Mouse (Mus musculus): Measurements from ENCODE around the gene Ltbp1. TPM values are rescaled to one million over a fixed set of nuclear protein-coding genes. Genes with fewer than 3 reads are reported as not detected.

Gene Ltbp1
- polyA plus RNA-seq, 1 experiment from 2014 or later: 2.6 TPM

DNA sequence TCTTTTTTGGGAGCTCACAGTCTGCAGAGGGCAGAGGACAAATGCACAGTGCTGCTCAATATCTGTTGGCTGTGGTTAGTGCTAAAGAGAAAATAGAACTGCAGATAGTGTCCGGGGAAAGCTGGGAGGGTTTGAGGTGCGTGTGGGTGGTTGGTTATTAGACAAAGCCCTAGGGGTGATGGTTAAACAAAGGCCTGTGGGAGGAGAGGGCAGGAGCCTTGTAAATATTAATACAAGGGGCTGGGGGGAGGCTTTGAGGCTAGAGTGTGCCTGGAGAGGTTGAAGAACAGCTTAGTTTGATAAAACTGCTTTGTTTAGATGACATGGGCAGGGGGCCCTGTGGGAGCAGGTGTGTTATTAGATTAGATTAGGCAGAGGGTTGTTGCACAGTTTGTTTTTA, 65.8 kb downstream of the Ltbp1 start:
- no peak overlapping the region for H3K4me3 ChIP-seq (replicated peaks; ENCODE audit: low read length)
- H3K9me3 ChIP-seq (ENCODE audit: control insufficient read depth, low read length): no peaks in the 10 kb centered on the region
- H3K27ac ChIP-seq: no peak overlapping the region
- H3K27me3 ChIP-seq (ENCODE audit: control insufficient read depth, insufficient read depth, low read length): peaks cover 7% of the 10 kb centered on the region
- H3K4me1 ChIP-seq (replicated peaks; ENCODE audit: control insufficient read depth, insufficient read depth, low read length): no peaks in the 10 kb centered on the region
- no peak for ATAC-seq (ENCODE audit: low FRiP score)
- DNase-seq (ENCODE audit: low spot score): no peak
- H3K9ac ChIP-seq: no peak overlapping the region
- no peak overlapping the region for H3K4me2 ChIP-seq (replicated peaks)
- H3K36me3 ChIP-seq (replicated peaks; ENCODE audit: control insufficient read depth, insufficient read depth): no peaks in the 10 kb centered on the region
- WGBS: 12% methylated on average over 2 of the region's 2 CpGs

DNA sequence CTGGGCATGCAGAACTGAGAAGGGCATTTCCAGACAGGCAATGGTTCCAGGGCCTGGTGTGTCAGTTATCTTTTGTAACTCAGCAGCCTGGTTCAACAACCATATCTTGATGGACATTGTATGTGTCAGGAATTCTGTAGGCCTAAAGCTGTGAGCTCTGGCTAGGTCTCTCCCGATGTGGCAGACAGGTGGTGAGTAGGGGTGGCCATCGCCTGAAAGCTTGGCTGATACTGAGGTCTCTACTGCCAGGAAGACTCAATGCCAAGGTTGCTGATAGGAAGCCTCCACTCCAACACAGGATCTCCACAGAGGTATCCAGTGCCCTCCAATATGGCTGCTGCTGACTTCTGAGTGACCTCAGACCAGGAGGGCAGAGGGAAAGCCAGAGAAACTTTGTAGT, 66.4 kb downstream of the Ltbp1 start:
- Histone ChIP-seq H3K36me3 (replicated peaks; ENCODE audit: control insufficient read depth, insufficient read depth) (no peaks in the 10 kb centered on the region), H3K27me3 (ENCODE audit: control insufficient read depth, insufficient read depth, low read length) (peaks cover 7% of the 10 kb centered on the region), H3K4me2 (replicated peaks) (no peak overlapping the region), H3K27ac (no peak overlapping the region), H3K4me1 (replicated peaks; ENCODE audit: control insufficient read depth, insufficient read depth, low read length) (no peaks in the 10 kb centered on the region), H3K9ac (no peak overlapping the region), H3K4me3 (replicated peaks; ENCODE audit: low read length) (no peak overlapping the region), H3K9me3 (ENCODE audit: control insufficient read depth, low read length) (no peaks in the 10 kb centered on the region)
- 91% methylated on average over 2 of the region's 2 CpGs for WGBS
- DNase-seq (ENCODE audit: low spot score): no peak
- no peak for ATAC-seq (ENCODE audit: low FRiP score)

DNA sequence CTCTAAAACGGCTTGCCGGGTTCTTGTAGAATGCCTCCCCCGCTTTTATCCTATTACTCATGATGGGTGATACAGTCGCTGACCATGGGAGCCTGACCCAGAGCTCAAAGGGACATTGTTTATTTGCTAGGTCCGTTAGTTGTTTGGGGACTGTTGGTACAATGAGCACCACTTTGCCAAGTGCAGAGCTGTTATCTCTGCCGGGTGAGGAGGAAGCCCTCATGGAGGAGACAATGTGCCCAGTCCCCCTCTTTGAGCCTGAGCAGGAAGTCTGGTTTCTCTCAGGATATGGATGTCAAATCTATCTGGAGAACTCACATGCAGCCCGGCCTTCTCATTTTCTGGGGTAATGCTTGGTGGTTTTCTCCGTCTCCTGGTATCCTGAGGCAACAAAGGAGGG, 68.5 kb downstream of the Ltbp1 start:
- WGBS: 70% methylated on average over 8 of the region's 8 CpGs
- no peak for ATAC-seq (ENCODE audit: low FRiP score)

DNA sequence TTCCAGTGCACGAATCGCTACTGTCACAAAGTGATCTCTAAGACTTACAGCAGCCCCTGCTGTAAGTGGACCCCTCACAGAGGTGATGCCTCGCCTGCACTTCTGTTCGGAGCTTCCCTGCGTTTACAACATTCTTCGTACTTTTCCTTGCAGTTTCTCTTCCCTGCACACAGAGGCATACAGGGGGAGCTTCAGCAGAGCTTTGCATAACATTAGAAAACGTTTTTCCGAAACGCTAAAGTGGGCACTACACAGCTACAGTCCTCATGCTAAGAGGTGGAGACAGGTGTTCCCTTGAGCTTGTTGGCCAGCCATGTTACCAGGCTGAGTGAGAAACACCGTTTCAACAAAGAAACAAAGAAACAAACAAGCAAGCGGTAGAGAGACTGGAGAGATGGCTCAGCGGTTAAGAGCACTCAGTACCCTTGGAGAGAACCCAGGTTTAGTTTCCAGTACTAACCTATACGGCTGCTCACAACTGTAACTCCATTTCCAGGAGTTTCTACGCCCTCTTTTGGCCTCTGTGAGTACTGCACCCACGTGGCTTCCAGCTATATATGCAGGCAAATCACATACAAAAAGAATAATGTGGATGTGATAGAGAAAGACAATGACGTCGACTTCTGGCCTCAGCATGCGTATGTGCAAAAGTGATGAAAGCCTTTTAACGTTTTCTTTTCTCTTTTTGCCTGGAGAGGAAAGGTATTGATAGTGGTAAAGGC, 69.8 kb downstream of the Ltbp1 start:
- Histone ChIP-seq H3K27me3 (ENCODE audit: control insufficient read depth, insufficient read depth, low read length) (no peaks in the 10 kb centered on the region), H3K4me2 (replicated peaks) (no peak overlapping the region), H3K4me1 (replicated peaks; ENCODE audit: control insufficient read depth, insufficient read depth, low read length) (no peaks in the 10 kb centered on the region), H3K9ac (no peak overlapping the region), H3K36me3 (replicated peaks; ENCODE audit: control insufficient read depth, insufficient read depth) (no peaks in the 10 kb centered on the region), H3K9me3 (ENCODE audit: control insufficient read depth, low read length) (no peaks in the 10 kb centered on the region), H3K27ac (no peak overlapping the region), H3K4me3 (replicated peaks; ENCODE audit: low read length) (no peak overlapping the region)
- DNase-seq (ENCODE audit: low spot score) (no peak), ATAC-seq (ENCODE audit: low FRiP score) (no peak)
- WGBS: 70% methylated on average over 19 of the region's 19 CpGs

More for the DNA sequence above, 68.5 kb downstream of the Ltbp1 start:
- Histone ChIP-seq H3K4me1 (replicated peaks; ENCODE audit: control insufficient read depth, insufficient read depth, low read length) (no peaks in the 10 kb centered on the region), H3K9ac (no peak overlapping the region), H3K4me3 (replicated peaks; ENCODE audit: low read length) (no peak overlapping the region), H3K27me3 (ENCODE audit: control insufficient read depth, insufficient read depth, low read length) (peaks cover 3% of the 10 kb centered on the region), H3K9me3 (ENCODE audit: control insufficient read depth, low read length) (no peaks in the 10 kb centered on the region), H3K4me2 (replicated peaks) (no peak overlapping the region), H3K27ac (no peak overlapping the region), H3K36me3 (replicated peaks; ENCODE audit: control insufficient read depth, insufficient read depth) (no peaks in the 10 kb centered on the region)
- no peak for DNase-seq (ENCODE audit: low spot score)

DNA sequence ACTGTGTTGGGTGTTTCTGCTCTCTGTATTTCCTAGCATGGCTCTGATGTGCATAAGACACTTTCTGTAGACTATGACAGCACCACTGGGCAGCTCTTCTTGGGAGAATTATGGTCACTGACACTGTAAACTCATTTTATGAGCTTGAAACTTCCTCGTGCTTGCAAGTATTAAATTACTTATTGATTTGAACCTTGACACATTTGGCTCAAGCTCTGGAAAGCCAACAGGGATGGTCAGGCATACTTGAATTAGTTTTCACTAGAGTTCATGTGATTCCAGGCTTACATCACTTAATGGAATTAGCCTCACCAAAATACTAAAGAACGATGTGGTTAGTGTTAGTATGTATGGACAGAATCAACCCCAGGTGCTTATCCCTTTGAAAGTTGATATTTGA, 76.0 kb downstream of the Ltbp1 start:
- Histone ChIP-seq H3K27me3 (ENCODE audit: control insufficient read depth, insufficient read depth, low read length) (no peaks in the 10 kb centered on the region), H3K9ac (no peak overlapping the region), H3K4me3 (replicated peaks; ENCODE audit: low read length) (no peak overlapping the region), H3K9me3 (ENCODE audit: control insufficient read depth, low read length) (no peaks in the 10 kb centered on the region), H3K4me1 (replicated peaks; ENCODE audit: control insufficient read depth, insufficient read depth, low read length) (no peaks in the 10 kb centered on the region), H3K4me2 (replicated peaks) (no peak overlapping the region), H3K36me3 (replicated peaks; ENCODE audit: control insufficient read depth, insufficient read depth) (no peaks in the 10 kb centered on the region), H3K27ac (no peak overlapping the region)
- WGBS: 93% methylated on average over 2 of the region's 2 CpGs
- DNase-seq (ENCODE audit: low spot score) (no peak), ATAC-seq (ENCODE audit: low FRiP score) (no peak)

DNA sequence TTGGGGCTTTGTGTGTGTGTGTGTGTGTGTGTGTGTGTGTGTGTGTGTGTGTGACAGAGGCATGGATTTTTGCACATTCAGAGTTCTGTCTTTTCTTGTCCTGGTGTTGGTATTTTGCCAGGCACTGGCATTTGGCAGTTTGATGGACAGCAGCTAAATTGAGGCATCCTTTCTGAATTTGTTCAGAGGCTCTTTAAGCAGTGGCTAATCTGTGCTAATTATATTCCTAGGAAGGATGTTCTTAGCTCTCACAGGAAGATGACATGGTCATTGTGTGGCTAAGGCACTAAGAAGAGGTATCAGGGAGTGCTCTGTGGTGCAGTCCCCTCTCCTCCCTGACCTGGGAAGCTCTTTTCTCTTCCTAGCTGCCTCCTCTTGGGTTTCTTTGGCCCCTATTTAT, 77.1 kb downstream of the Ltbp1 start:
- DNase-seq (ENCODE audit: low spot score) (no peak), ATAC-seq (ENCODE audit: low FRiP score) (no peak)
- Histone ChIP-seq H3K27ac (no peak overlapping the region), H3K36me3 (replicated peaks; ENCODE audit: control insufficient read depth, insufficient read depth) (no peaks in the 10 kb centered on the region), H3K9ac (no peak overlapping the region), H3K4me1 (replicated peaks; ENCODE audit: control insufficient read depth, insufficient read depth, low read length) (no peaks in the 10 kb centered on the region), H3K9me3 (ENCODE audit: control insufficient read depth, low read length) (no peaks in the 10 kb centered on the region), H3K27me3 (ENCODE audit: control insufficient read depth, insufficient read depth, low read length) (no peaks in the 10 kb centered on the region), H3K4me3 (replicated peaks; ENCODE audit: low read length) (no peak overlapping the region), H3K4me2 (replicated peaks) (no peak overlapping the region)

DNA sequence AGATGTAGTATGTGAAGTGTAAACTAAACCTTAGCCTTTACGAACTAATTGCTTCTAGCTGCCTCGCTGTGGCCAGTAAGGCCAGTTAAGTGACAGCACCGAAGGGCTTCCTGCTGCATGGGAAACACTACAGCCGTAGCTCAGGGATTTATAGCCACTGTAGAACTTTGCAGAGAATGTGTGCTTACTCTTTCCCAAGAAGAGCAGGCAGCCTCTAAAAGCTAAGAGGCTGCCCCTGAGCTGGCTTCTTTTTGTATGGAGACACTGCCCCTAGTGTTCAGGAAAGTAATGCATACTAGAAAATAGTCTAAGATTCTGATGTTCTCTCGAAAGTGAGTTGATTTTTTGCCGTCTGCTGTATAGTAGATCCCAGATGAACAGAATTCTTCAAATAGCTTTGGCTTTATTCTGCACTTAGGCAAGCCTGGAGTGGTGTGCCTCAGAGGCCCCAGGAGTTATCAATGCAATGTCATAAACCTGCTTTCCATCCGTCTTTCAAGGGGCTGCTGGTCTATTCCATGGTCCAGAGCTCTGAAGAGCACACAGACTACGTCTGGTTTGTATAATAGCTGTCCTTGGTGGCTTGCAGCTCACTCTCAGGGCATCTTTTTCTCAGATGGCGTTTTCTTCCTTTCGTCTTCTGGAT, 82.1 kb downstream of the Ltbp1 start:
- peak; percentile 76; the same call in 1 of the 2 replicates for ATAC-seq (ENCODE audit: low FRiP score)
- Histone ChIP-seq H3K9me3 (ENCODE audit: control insufficient read depth, low read length) (no peaks in the 10 kb centered on the region), H3K27ac (no peak overlapping the region), H3K36me3 (replicated peaks; ENCODE audit: control insufficient read depth, insufficient read depth) (no peaks in the 10 kb centered on the region), H3K4me1 (replicated peaks; ENCODE audit: control insufficient read depth, insufficient read depth, low read length) (no peaks in the 10 kb centered on the region), H3K4me2 (replicated peaks) (no peak overlapping the region), H3K4me3 (replicated peaks; ENCODE audit: low read length) (no peak overlapping the region), H3K9ac (no peak overlapping the region), H3K27me3 (ENCODE audit: control insufficient read depth, insufficient read depth, low read length) (no peaks in the 10 kb centered on the region)
- DNase-seq (ENCODE audit: low spot score): peak; percentile 71
- WGBS: 64% methylated on average over 10 of the region's 10 CpGs

DNA sequence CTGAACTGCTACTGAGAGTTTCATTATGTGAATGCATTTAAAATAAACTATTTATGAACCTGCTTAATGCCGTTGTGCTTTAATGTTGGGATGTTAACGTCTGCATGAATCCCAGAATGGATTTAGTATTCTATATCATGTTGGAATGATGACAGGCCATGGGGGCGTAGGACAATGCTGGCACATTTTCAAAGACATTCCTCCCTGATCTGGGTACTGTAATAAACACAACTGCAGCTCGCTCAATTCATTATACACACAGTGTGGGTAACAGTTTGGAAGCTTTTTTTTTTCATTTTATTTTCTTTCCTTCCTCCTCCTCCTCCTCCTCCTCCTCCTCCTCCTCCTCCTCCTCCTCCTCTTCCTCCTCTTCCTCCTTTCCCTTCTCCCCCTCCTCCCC, 82.9 kb downstream of the Ltbp1 start:
- 79% methylated on average over 4 of the region's 4 CpGs for WGBS
- Histone ChIP-seq H3K4me2 (replicated peaks) (no peak overlapping the region), H3K9ac (no peak overlapping the region), H3K27ac (no peak overlapping the region), H3K4me3 (replicated peaks; ENCODE audit: low read length) (no peak overlapping the region), H3K36me3 (replicated peaks; ENCODE audit: control insufficient read depth, insufficient read depth) (no peaks in the 10 kb centered on the region), H3K4me1 (replicated peaks; ENCODE audit: control insufficient read depth, insufficient read depth, low read length) (no peaks in the 10 kb centered on the region), H3K27me3 (ENCODE audit: control insufficient read depth, insufficient read depth, low read length) (no peaks in the 10 kb centered on the region), H3K9me3 (ENCODE audit: control insufficient read depth, low read length) (no peaks in the 10 kb centered on the region)
- ATAC-seq (ENCODE audit: low FRiP score) (no peak), DNase-seq (ENCODE audit: low spot score) (no peak)

DNA sequence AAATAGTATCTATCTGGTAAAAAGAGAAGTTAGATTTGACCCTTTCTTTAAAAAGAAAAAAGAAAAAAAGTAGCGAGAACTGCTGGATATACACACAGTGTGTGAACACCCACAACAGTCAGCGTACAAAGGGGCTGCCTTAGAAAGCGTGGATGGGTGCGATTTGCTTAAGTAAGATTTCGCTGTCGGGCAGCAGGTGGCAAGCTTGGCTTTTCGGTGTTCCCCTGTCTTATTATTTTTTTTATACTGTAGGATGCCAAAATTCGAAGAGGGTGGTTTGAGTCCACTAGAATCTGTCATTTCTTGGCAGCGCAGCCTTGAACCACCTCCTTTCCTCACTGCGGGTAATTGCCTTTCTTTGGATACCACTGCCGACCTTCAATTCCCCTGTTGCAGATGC, 83.4 kb downstream of the Ltbp1 start:
- 77% methylated on average over 11 of the region's 11 CpGs for WGBS
- Histone ChIP-seq H3K9me3 (ENCODE audit: control insufficient read depth, low read length) (no peaks in the 10 kb centered on the region), H3K4me2 (replicated peaks) (no peak overlapping the region), H3K4me3 (replicated peaks; ENCODE audit: low read length) (no peak overlapping the region), H3K27me3 (ENCODE audit: control insufficient read depth, insufficient read depth, low read length) (no peaks in the 10 kb centered on the region), H3K9ac (no peak overlapping the region), H3K27ac (no peak overlapping the region), H3K4me1 (replicated peaks; ENCODE audit: control insufficient read depth, insufficient read depth, low read length) (no peaks in the 10 kb centered on the region), H3K36me3 (replicated peaks; ENCODE audit: control insufficient read depth, insufficient read depth) (no peaks in the 10 kb centered on the region)
- DNase-seq (ENCODE audit: low spot score) (no peak), ATAC-seq (ENCODE audit: low FRiP score) (no peak)
